Mouse (Mus musculus) ES-E14 (cell line): ENCODE measurements at regions not wholly inside any gene's neighbourhood (a gene's known extent, or its start where the extent isn't known, plus 50 kb on each side); places are given as distances from the start of the nearest gene placed in this dataset.

Source experiments
- DNase-seq: peaks from one replicate; pipeline ENCODE4 v3.0.0-alpha.2; 2013; ENCODE audit warnings: low read depth, low spot score
- H3K27ac ChIP-seq: 2 replicates; pipeline ENCODE4 v1.5.1; 2012; ENCODE audit warnings: low read depth, mild to moderate bottlenecking, low read length, moderate library complexity, mixed read lengths; ENCODE audit not compliant: poor library complexity, insufficient read depth, severe bottlenecking
- H3K36me3 ChIP-seq: 2 replicates; pipeline ENCODE4 v1.6.1; 2012; ENCODE audit warnings: mild to moderate bottlenecking, low read length, moderate library complexity, mixed read lengths; ENCODE audit not compliant: control insufficient read depth, poor library complexity, insufficient read depth, severe bottlenecking
- H3K4me1 ChIP-seq, 2 experiments: fragments of 150-350 bp in 1 of 2; sonication (generic) in 1 of 2; 2 replicates each; pipeline ENCODE4 v1.6.1; 2012; ENCODE audit warnings: low read length in 2 of 2, mild to moderate bottlenecking in 1 of 2, mixed read lengths in 1 of 2; ENCODE audit not compliant: control insufficient read depth in 2 of 2, insufficient read depth in 2 of 2, poor library complexity in 1 of 2
- H3K4me3 ChIP-seq, 2 experiments: fragments of 150-350 bp in 1 of 2; sonication (generic) in 1 of 2; 2 replicates each; pipeline ENCODE4 v1.5.1; 2012; ENCODE audit warnings: low read length in 2 of 2, low read depth in 1 of 2, mild to moderate bottlenecking in 1 of 2, mixed read lengths in 1 of 2; ENCODE audit not compliant: insufficient read depth in 1 of 2, poor library complexity in 1 of 2, severe bottlenecking in 1 of 2
- H3K9ac ChIP-seq: 2 replicates; pipeline ENCODE4 v1.6.1; 2012; ENCODE audit warnings: low read depth, mild to moderate bottlenecking, low read length, mixed read lengths; ENCODE audit not compliant: poor library complexity, insufficient read depth, severe bottlenecking
- H3K9me3 ChIP-seq: fragments of 150-350 bp; sonication (generic); 2 replicates; pipeline ENCODE4 v1.6.1; 2012; ENCODE audit warnings: low read depth, mild to moderate bottlenecking, low read length; ENCODE audit not compliant: control insufficient read depth, insufficient read depth
- CHD2 ChIP-seq: IDR thresholded peaks from 2 replicates; pipeline ENCODE4 v1.6.1; 2014; ENCODE audit warnings: mild to moderate bottlenecking, low read depth, low read length, inconsistent platforms
- HCFC1 ChIP-seq: IDR thresholded peaks from 2 replicates; pipeline ENCODE4 v1.6.1; 2012; ENCODE audit warnings: low read length, inconsistent platforms, borderline replicate concordance; ENCODE audit not compliant: insufficient read depth
- MAFK ChIP-seq: IDR thresholded peaks from 2 replicates; pipeline ENCODE4 v1.6.1; 2014; ENCODE audit warnings: mild to moderate bottlenecking, low read depth, low read length, inconsistent platforms; ENCODE audit not compliant: insufficient read depth
- ZC3H11A ChIP-seq: IDR thresholded peaks from 2 replicates; pipeline ENCODE4 v1.6.1; 2012; ENCODE audit warnings: low read depth, mild to moderate bottlenecking, inconsistent platforms, low read length, borderline replicate concordance
- ZNF384 ChIP-seq: IDR thresholded peaks from 2 replicates; pipeline ENCODE4 v1.6.1; 2012; ENCODE audit warnings: low read depth, low read length, inconsistent platforms
- in situ Hi-C, 2 experiments: fragments of 600-800 bp; cut with MboI; formaldehyde crosslinking; loops; one replicate each; pipeline ENCODE4 v1.15.1; 2025; ENCODE audit warnings: low sequenced_read_pairs in 2 of 2, inconsistent platforms in 1 of 2; ENCODE audit not compliant: unreplicated experiment in 2 of 2

- H3K9ac ChIP-seq: peak overlapping the region; percentile 46; the same call in 1 of the 2 replicates
- no peak for DNase-seq
- peak overlapping the region; percentile 40; the same call in 1 of the 2 replicates for H3K27ac ChIP-seq
- TF ChIP-seq ZC3H11A (no peak), HCFC1 (no peak), MAFK (no peak), CHD2 (no peak), ZNF384 (no peak)
- in situ Hi-C loops: no loop called here
- H3K4me3 ChIP-seq: peak overlapping the region; percentile 49 to 74
- peaks cover 4 to 21% of the 10 kb centered on the region in 2 experiments for H3K4me1 ChIP-seq
- H3K36me3 ChIP-seq: no peaks in the 10 kb centered on the region
- H3K9me3 ChIP-seq: no peaks in the 10 kb centered on the region
These were observed 63.0 kb upstream of the Pax2 start for GRCm38 (mm10) chr19:44692816-44693215.

GRCm38 (mm10) chr19:44695331-44695730 lies 60.5 kb upstream of the Pax2 start:
- peak overlapping the region in 1 of 2 experiments; percentile 33; a peak in 2 of 4 replicates for H3K4me3 ChIP-seq
- H3K9me3 ChIP-seq: no peaks in the 10 kb centered on the region
- no peak overlapping the region for H3K27ac ChIP-seq
- peaks cover 7 to 34% of the 10 kb centered on the region in 2 experiments for H3K4me1 ChIP-seq
- TF ChIP-seq CHD2 (no peak), ZNF384 (no peak), HCFC1 (no peak)
- DNase-seq: no peak
- no peaks in the 10 kb centered on the region for H3K36me3 ChIP-seq
- in situ Hi-C loops: no loop called here
- H3K9ac ChIP-seq: no peak overlapping the region; the same call in 1 of the 2 replicates

- DNase-seq: peak; percentile 37
- Histone ChIP-seq H3K9ac (peak overlapping the region; percentile 61), H3K27ac (peak overlapping the region; percentile 84), H3K4me3 (peak overlapping the region in 1 of 2 experiments; percentile 45; a peak in 2 of 4 replicates), H3K9me3 (no peaks in the 10 kb centered on the region), H3K36me3 (no peaks in the 10 kb centered on the region), H3K4me1 (peaks cover 7 to 34% of the 10 kb centered on the region in 2 experiments)
- TF ChIP-seq HCFC1: no peak
- TF ChIP-seq MAFK: no peak
- TF ChIP-seq CHD2: no peak
- no peak for TF ChIP-seq ZNF384
- no peak for TF ChIP-seq ZC3H11A
- in situ Hi-C loops: no loop called here
These were observed 59.7 kb upstream of the Pax2 start for GRCm38 (mm10) chr19:44696059-44696712.

GRCm38 (mm10) chr19:44696773-44697172 lies 59.1 kb upstream of the Pax2 start:
- Histone ChIP-seq H3K4me1 (peaks cover 7 to 34% of the 10 kb centered on the region in 2 experiments), H3K36me3 (no peaks in the 10 kb centered on the region), H3K9ac (peak overlapping the region; percentile 8), H3K4me3 (no peak overlapping the region), H3K27ac (peak overlapping the region; percentile 84), H3K9me3 (no peaks in the 10 kb centered on the region)
- in situ Hi-C loops: no loop called here
- no peak for TF ChIP-seq ZNF384
- TF ChIP-seq ZC3H11A: no peak
- no peak for TF ChIP-seq CHD2
- no peak for TF ChIP-seq MAFK
- TF ChIP-seq HCFC1: no peak
- no peak for DNase-seq
